Mouse (Mus musculus) CH12.LX (cell line): ENCODE data around the gene Uchl4.

Source experiments
- CTCF ChIP-seq, 2 experiments: IDR thresholded peaks in 1 of 2; conservative IDR thresholded peaks in 1 of 2; 2 replicates each; pipeline ENCODE4 v1.5.1; 2011 to 2012; ENCODE audit warnings: low read depth in 2 of 2, low read length in 2 of 2, improper control_type of control experiment in 1 of 2, inconsistent platforms in 1 of 2, mild to moderate bottlenecking in 1 of 2, moderate library complexity in 1 of 2
- JUND ChIP-seq: conservative IDR thresholded peaks from 2 replicates; pipeline ENCODE4 v1.6.1; 2011; ENCODE audit warnings: low read depth, low read length, improper control_type of control experiment
- MYC ChIP-seq: IDR thresholded peaks from 2 replicates; pipeline ENCODE4 v1.6.1; 2011; ENCODE audit warnings: low read depth, mild to moderate bottlenecking, improper control_type of control experiment, low read length
- POLR2A ChIP-seq: IDR thresholded peaks from 2 replicates; pipeline ENCODE4 v1.6.1; 2011; ENCODE audit warnings: low read depth, mild to moderate bottlenecking, improper control_type of control experiment, low read length
- POLR2AphosphoS2 ChIP-seq: IDR thresholded peaks from 2 replicates; pipeline ENCODE4 v1.6.1; 2011; ENCODE audit warnings: low read depth, low read length, improper control_type of control experiment
- RAD21 ChIP-seq: IDR thresholded peaks from 2 replicates; pipeline ENCODE4 v1.6.1; 2011; ENCODE audit warnings: low read depth, mild to moderate bottlenecking, low read length, improper control_type of control experiment, moderate library complexity
- TBP ChIP-seq: conservative IDR thresholded peaks from 2 replicates; pipeline ENCODE4 v1.6.1; 2011; ENCODE audit warnings: low read depth, low read length, improper control_type of control experiment
- ZC3H11A ChIP-seq: IDR thresholded peaks from 2 replicates; pipeline ENCODE4 v1.6.1; 2012; ENCODE audit warnings: low read depth, mild to moderate bottlenecking, inconsistent platforms, low read length, improper control_type of control experiment

DNA sequence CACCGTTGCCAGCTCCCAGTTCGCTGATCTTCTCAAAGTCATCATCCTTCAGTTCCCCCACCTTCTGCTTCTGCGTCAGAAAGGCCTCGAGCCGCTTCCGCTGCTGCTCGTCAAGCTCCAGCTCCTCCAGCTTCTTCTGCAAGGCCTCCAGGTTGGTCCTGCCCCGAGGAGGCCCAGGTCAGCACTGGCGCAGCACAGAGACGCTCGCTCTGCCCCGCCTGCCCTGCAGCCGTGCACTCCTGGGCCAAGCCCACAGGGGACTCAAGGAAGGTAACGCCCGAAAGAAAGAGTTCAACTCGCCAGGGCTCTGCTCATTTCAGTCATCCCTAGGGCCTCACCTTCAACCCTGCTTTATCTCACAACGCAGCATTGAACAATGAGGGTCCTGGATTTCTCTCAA lies 20.5 kb upstream of the Uchl4 start:
- TF ChIP-seq TBP (no peak), POLR2A (no peak), JUND (no peak), RAD21 (no peak), CTCF (conservative IDR thresholded peaks at IDR 0.05 in 1 of 2, IDR thresholded peaks at IDR 0.05 in 1 of 2; ENCODE audit: low read depth in 2 of 2, low read length in 2 of 2) (no peak), MYC (no peak), POLR2AphosphoS2 (no peak), ZC3H11A (no peak)
